Mouse (Mus musculus): ENCODE results near the gene Crat. TPM values are rescaled to one million over a fixed set of nuclear protein-coding genes. Genes with fewer than 3 reads are reported as not detected.

The Crat gene
- polyA plus RNA-seq (2012), result 15.6 and 20.5 TPM in 2 replicates

DNA sequence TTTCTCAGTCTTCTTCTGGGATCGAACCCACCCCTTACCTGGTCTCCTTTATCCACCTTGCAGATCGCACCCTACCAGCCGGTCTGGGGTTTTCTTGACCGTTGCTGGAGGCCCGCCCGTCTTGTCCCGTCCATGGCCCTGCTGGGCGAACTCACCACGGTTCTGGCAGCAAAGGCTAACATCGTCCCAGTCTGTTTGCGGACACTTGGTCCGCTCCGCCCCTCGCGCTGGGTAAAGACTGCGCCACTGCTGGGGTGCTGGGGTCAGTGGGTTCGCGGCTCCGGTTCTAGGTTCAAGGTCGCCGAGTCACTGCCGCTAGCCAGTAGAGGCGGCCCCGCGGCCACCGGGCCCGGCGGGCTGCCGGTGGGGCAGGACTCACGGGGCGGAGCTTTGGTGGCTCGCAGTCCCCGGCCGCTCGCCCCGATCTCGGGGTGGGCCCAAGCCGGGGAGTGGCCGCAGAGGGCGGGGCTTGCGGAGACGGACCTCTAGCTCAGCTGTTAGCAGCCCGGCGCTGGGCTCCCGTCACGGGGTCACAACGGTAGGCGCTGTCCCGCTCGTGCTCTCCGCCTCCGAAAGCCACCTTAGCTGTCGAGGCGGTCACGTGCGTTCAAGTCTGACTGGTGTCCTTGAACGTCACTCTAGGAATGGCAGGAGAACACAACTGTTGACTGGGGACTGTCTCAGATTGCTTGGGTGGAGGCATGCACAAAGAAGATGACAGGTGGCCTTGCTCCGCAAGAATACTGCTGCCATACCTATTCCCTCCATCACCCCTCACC, at the start of gene Crat:
Crat (minus strand) TSS at position 657 of the 779 bp plus-strand sequence.
- no peak for TF ChIP-seq GATA1 (IDR thresholded peaks at IDR 0.05; ENCODE audit: low read length)
- TF ChIP-seq TAL1 (IDR thresholded peaks at IDR 0.05; ENCODE audit: low read length), result no peak
- no peaks in the 10 kb centered on the region for H3K27me3 ChIP-seq (ENCODE audit: control insufficient read depth)
- peaks cover 69% of the 10 kb centered on the region for H3K36me3 ChIP-seq (ENCODE audit: control insufficient read depth)
- peaks cover 65% of the 10 kb centered on the region for H3K4me1 ChIP-seq (ENCODE audit: control insufficient read depth)
- H3K4me3 ChIP-seq (replicated peaks), result peak within 1 kb of the TSS; percentile 98
- H3K9me3 ChIP-seq (ENCODE audit: control insufficient read depth, low read length), result no peaks in the 10 kb centered on the region

DNA sequence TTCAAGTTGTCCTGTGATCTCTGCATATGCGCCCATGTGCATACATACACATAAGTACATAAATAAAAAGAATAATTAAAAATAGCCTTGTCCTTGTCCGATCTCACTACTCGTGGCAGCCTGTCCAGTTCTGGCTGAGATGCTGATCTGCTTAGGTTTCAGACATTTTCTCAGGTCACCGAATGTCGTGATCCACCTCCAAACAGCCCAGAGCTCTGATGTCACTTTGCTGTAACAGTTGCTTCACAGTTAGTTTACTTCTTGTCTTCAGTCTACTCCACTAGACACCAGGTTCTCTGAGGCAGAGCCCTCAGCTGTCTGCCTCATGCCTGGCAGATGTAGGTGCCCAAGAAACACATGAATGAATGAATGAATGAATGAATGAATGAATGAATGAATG, 48.8 kb upstream of the Crat start:
- Histone ChIP-seq H3K27me3 (ENCODE audit: control insufficient read depth) (peaks cover 34% of the 10 kb centered on the region), H3K9me3 (ENCODE audit: control insufficient read depth, low read length) (no peaks in the 10 kb centered on the region), H3K36me3 (ENCODE audit: control insufficient read depth) (no peaks in the 10 kb centered on the region), H3K4me3 (replicated peaks) (peak overlapping the region; percentile 62), H3K4me1 (ENCODE audit: control insufficient read depth) (peaks cover 23% of the 10 kb centered on the region)
- TF ChIP-seq GATA1 (IDR thresholded peaks at IDR 0.05; ENCODE audit: low read length), result no peak
- TF ChIP-seq TAL1 (IDR thresholded peaks at IDR 0.05; ENCODE audit: low read length), result no peak

DNA sequence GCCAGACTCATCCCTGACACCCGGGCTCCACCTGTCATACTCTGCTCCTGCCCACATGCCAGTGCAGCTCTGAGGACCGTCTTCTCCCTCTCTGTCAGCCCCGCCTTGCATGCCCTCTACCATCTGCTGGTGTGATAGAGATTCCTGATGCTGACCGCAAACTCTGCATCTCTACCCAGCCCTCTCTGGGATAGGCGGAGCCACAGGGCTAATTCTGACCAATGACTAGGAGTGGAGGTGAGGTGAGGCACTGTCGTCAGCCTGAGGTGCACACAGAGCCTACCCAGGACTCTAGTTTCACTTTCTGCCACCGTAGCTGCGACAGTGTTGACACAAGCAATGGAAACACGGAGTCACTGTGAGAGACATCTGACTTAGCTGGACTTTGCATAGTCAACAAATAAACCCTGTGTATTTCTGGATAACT, 48.3 kb upstream of the Crat start:
- Histone ChIP-seq H3K36me3 (ENCODE audit: control insufficient read depth) (peaks cover 1% of the 10 kb centered on the region), H3K9me3 (ENCODE audit: control insufficient read depth, low read length) (no peaks in the 10 kb centered on the region), H3K4me3 (replicated peaks) (peak overlapping the region; percentile 62), H3K4me1 (ENCODE audit: control insufficient read depth) (peaks cover 23% of the 10 kb centered on the region), H3K27me3 (ENCODE audit: control insufficient read depth) (peaks cover 29% of the 10 kb centered on the region)
- no peak for TF ChIP-seq TAL1 (IDR thresholded peaks at IDR 0.05; ENCODE audit: low read length)
- TF ChIP-seq GATA1 (IDR thresholded peaks at IDR 0.05; ENCODE audit: low read length), result no peak

DNA sequence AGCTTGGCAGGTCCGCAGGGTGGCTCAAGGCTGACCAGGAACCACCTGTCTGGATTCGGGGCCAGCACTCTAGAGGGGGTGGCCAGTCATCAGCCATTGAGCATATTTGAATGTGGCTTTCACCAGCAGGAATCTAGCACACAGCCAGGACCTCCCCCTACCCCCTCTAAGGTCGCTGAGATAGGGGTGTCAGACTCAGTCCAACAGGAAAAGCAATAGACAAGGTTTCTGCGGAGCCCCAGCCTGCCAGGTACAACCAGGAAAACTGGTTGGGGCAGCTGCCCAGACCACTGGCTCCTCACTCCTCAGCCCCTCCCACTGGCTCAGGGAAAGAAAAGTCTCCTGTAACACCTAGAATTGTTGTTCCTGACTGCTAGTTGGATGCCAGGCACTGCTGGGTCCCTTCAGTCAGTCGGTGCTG, 47.7 kb upstream of the Crat start:
- H3K4me1 ChIP-seq (ENCODE audit: control insufficient read depth), result peaks cover 23% of the 10 kb centered on the region
- no peak for TF ChIP-seq TAL1 (IDR thresholded peaks at IDR 0.05; ENCODE audit: low read length)
- TF ChIP-seq GATA1 (IDR thresholded peaks at IDR 0.05; ENCODE audit: low read length), result no peak
- H3K36me3 ChIP-seq (ENCODE audit: control insufficient read depth), result peaks cover 3% of the 10 kb centered on the region
- H3K27me3 ChIP-seq (ENCODE audit: control insufficient read depth), result peaks cover 23% of the 10 kb centered on the region
- H3K4me3 ChIP-seq (replicated peaks), result peak overlapping the region; percentile 62
- no peaks in the 10 kb centered on the region for H3K9me3 ChIP-seq (ENCODE audit: control insufficient read depth, low read length)

DNA sequence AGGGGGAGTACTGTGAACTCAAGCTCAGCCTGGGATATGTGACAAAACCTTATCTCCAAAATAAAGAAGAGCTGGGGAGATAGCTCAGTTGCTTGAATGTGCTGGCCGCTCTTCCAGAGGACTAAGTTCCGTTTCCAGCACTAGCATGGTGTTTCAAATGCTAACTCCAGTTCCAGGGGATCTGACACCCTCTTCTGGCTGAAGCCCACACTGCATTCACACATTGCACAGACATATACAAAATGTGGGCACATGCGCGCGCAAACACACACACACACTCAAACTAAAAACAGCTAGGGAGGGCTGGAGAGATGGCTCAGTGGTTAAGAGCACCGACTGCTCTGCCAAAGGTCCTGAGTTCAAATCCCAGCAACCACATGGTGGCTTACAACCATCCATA, 43.6 kb upstream of the Crat start:
- TF ChIP-seq GATA1 (IDR thresholded peaks at IDR 0.05; ENCODE audit: low read length), result no peak
- no peak for TF ChIP-seq TAL1 (IDR thresholded peaks at IDR 0.05; ENCODE audit: low read length)
- Histone ChIP-seq H3K4me1 (ENCODE audit: control insufficient read depth) (peaks cover 20% of the 10 kb centered on the region), H3K4me3 (replicated peaks) (no peak overlapping the region), H3K36me3 (ENCODE audit: control insufficient read depth) (peaks cover 23% of the 10 kb centered on the region), H3K9me3 (ENCODE audit: control insufficient read depth, low read length) (no peaks in the 10 kb centered on the region), H3K27me3 (ENCODE audit: control insufficient read depth) (no peaks in the 10 kb centered on the region)

DNA sequence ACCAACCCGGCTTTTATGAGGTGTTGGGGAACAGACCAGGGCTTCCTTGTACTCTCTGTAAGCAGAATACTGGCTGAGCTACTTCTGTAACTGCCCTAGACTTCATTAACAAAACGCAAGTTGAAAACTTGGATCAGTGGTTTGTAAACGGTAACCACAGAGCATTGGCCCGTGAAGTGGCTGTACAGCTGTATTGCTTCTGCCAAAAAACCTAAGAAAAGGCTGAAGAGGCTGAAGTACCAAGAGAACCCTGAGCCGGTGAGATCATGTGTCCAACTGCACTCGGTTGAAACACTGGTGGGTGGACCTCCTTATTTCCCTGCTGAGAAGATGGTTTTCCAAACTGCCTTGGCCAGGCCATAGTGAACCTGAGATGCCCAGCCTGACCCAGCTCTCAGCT, 42.7 kb upstream of the Crat start:
- Histone ChIP-seq H3K9me3 (ENCODE audit: control insufficient read depth, low read length) (no peaks in the 10 kb centered on the region), H3K27me3 (ENCODE audit: control insufficient read depth) (no peaks in the 10 kb centered on the region), H3K36me3 (ENCODE audit: control insufficient read depth) (peaks cover 31% of the 10 kb centered on the region), H3K4me1 (ENCODE audit: control insufficient read depth) (peaks cover 14% of the 10 kb centered on the region), H3K4me3 (replicated peaks) (no peak overlapping the region)
- TF ChIP-seq TAL1 (IDR thresholded peaks at IDR 0.05; ENCODE audit: low read length), result no peak
- TF ChIP-seq GATA1 (IDR thresholded peaks at IDR 0.05; ENCODE audit: low read length), result no peak

DNA sequence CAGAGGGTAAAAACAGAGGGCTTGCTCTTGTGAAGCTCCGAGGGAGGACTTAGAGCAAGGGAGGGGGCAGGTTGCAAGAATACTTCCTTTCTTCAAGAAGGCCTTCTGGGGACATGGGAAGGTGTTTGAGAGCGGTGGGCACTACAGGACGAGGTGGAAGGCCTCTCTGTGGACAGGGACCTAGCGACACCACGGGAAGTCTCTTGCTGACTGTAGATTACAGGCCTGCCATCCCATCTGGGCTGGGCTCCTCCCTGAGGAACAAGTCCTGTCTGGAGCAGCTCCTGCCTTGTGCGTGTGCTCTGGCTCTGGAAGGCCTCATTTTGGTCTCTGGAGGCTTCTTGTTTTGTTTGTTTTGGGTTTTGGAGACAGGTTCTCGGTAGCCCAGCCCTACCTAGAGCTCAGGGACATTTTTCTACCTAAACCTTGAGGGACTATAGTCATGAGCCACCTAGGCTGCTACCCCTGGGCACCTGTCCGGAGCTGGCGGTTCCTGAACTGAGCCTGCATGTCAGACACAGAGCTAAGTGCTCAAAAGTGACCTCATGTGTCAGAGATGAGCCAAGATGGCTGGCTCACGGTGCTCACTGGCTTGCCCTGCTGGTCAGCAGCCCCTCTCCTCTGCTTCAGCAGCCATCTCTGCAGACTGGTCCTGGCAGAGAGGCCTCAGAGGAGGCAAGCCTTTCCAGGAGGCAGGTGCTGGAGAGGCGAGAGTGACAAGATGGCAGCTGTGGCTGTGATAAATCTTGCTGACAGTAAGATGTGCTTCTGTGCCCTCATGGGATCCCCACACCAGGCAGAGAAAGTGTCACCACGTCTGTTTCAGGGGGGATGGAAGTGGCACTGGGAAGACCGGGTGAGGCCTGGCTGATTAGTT, 40.7 kb upstream of the Crat start:
- Histone ChIP-seq H3K36me3 (ENCODE audit: control insufficient read depth) (peaks cover 49% of the 10 kb centered on the region), H3K27me3 (ENCODE audit: control insufficient read depth) (no peaks in the 10 kb centered on the region), H3K4me3 (replicated peaks) (no peak overlapping the region), H3K4me1 (ENCODE audit: control insufficient read depth) (peaks cover 14% of the 10 kb centered on the region), H3K9me3 (ENCODE audit: control insufficient read depth, low read length) (no peaks in the 10 kb centered on the region)
- no peak for TF ChIP-seq GATA1 (IDR thresholded peaks at IDR 0.05; ENCODE audit: low read length)
- no peak for TF ChIP-seq TAL1 (IDR thresholded peaks at IDR 0.05; ENCODE audit: low read length)

DNA sequence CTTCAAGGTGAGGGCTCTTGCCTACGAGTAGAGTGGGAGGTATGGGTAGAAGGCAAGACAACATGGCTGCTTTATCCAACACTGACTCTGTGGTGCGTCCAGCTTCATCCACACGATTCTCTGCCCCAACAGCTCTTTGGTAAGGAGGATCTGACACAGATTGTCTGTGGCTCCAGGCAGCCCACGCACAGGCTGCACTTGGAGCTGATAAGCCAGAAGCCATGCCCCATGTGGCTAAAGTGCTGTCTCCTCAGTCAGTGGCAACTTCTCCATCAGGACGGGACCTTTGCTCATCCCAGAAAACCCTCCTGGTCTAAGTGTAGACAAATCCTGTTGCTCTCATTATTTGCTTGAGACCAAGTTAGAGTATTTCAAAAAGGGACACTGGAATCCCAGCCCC, 39.0 kb upstream of the Crat start:
- H3K27me3 ChIP-seq (ENCODE audit: control insufficient read depth), result no peaks in the 10 kb centered on the region
- H3K36me3 ChIP-seq (ENCODE audit: control insufficient read depth), result peaks cover 67% of the 10 kb centered on the region
- H3K4me3 ChIP-seq (replicated peaks), result no peak overlapping the region
- TF ChIP-seq TAL1 (IDR thresholded peaks at IDR 0.05; ENCODE audit: low read length) (no peak), GATA1 (IDR thresholded peaks at IDR 0.05; ENCODE audit: low read length) (no peak)
- H3K4me1 ChIP-seq (ENCODE audit: control insufficient read depth), result peaks cover 13% of the 10 kb centered on the region
- peaks cover 9% of the 10 kb centered on the region for H3K9me3 ChIP-seq (ENCODE audit: control insufficient read depth, low read length)

DNA sequence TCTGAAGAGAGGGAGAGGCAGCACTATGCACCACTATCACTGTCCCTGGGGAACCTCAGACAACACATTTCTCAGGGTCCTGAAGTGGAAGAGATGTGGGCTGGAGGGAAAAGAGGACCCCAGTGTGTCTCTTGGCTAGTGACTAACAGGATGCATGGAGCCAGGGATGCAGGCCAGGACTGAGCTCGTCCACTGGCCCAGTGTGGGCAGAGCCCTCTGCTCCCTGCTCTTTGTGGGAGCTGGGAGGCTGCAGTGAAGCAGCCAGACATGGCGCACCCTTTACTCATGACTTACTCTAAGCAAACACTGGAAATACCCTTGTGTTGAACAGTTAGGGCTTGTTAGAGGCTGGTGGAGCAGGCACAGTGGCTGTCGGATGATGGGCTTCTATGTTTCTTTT, 38.0 kb upstream of the Crat start:
- H3K27me3 ChIP-seq (ENCODE audit: control insufficient read depth), result no peaks in the 10 kb centered on the region
- H3K36me3 ChIP-seq (ENCODE audit: control insufficient read depth), result peaks cover 73% of the 10 kb centered on the region
- no peak overlapping the region for H3K4me3 ChIP-seq (replicated peaks)
- peaks cover 13% of the 10 kb centered on the region for H3K4me1 ChIP-seq (ENCODE audit: control insufficient read depth)
- H3K9me3 ChIP-seq (ENCODE audit: control insufficient read depth, low read length), result peaks cover 12% of the 10 kb centered on the region
- TF ChIP-seq GATA1 (IDR thresholded peaks at IDR 0.05; ENCODE audit: low read length), result no peak
- TF ChIP-seq TAL1 (IDR thresholded peaks at IDR 0.05; ENCODE audit: low read length), result no peak

Data from erythroblast, embryonic 14.5 days (primary cell).